Mouse (Mus musculus) heart, adult 10 weeks (tissue): ENCODE results near the gene Ccne1. TPM values are rescaled to one million over a fixed set of nuclear protein-coding genes. Genes with fewer than 3 reads are reported as not detected.

Experiments
- polyA plus RNA-seq: library from polyadenylated mRNA; stranded (reverse); fragments of 350-450 nt; fragmentation: Illumina TruSeq; extraction: RNeasy Lipid Tissue Mini Kit (QIAGEN cat#74804); gene quantifications from one replicate; pipeline ENCODE4 v1.2.3, GENCODE M21; 2014; ENCODE audit warnings: low read depth, low replicate concordance

Gene Ccne1
- polyA plus RNA-seq: 1.2 TPM

GRCm38 (mm10) chr7:38107371-38108259 lies at the start of gene Ccne1:
Gene Ccne1, minus strand, starts transcription at chr7:38107534.

Other genes starting within 250 kb of the Ccne1 start
- gene Uri1, start 84.0 kb downstream of the Ccne1 start, polyA plus RNA-seq: 22.6 TPM
- gene 1600014C10Rik, start 75.7 kb upstream of the Ccne1 start, polyA plus RNA-seq: 34.7 TPM
- 7.5 TPM for gene Plekhf1, start 120.5 kb upstream of the Ccne1 start, polyA plus RNA-seq
- gene Pop4, start 163.9 kb upstream of the Ccne1 start, polyA plus RNA-seq: 16.4 TPM